Mouse (Mus musculus) left cerebral cortex, adult 11 months (tissue): ENCODE results near the gene Mcm10.

Source experiments
- DNase-seq: peaks from one replicate; pipeline ENCODE4 v3.0.0; 2022; ENCODE audit warnings: low spot score

Mcm10 gene

DNA sequence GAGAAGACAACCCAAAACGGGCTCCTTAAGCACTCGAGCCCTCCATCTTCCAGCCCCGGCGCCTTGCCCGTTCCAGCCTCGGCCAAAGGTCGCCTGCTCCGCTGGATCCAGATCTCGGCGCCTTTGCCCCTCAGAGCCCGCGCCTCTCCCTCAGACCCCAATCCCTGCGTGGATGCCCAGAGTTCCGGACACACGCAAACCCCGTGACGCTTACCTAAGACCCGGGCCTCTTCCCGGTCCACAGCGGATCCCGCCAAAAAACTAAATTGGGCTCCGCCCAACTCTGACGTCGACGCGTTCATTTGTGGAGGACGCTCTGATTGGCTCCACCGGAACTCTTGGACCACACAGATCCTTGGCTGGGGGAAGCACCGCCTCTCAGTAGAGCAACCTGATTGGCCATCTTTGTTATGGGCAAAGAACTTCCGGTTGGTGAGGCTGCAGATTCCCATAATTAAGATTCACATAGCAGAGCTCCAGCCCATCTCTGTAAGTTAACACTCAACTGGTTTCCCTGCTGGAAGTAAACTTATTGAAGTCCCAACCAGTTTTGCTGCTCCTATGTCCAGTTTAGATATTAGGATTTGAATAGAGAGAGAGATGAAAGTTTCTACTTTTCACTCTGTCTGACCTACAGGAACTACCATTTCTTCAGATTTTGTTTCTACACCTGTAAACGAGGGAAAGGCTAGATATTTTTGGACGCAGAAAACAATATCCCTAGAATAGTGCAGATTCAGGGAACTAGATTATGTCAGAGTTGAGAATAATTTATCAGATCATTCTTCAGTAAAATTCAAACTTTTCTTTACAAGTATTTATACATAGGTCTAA is at the start of gene Mcm10:
Gene Mcm10 (minus strand): TSS at position 301 of the 834 bp plus-strand sequence.
- DNase-seq = peak; percentile 90

- no peak for DNase-seq
Measured at GRCm38 (mm10) chr2:5061133-5061708, 48.6 kb upstream of the Mcm10 start.

DNA sequence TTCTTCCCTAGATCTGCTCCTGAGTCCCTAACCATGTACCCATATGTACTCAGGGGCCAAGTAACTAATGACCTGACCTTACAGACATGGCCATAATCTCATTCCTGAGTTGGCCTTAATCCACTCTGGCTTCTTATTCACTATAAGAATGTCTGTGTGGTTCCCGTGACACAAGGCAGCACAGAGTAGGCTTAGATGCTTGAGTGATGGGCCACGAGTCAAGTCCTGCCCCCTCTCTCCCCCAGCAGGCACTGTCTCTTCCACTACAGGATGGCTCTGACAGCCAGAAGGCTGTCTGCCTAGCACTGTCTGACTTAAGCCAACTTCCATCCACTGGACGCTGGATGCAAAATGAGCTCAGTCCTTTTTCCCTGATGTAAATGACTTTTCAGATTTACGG is 47.4 kb upstream of the Mcm10 start:
- no peak for DNase-seq

- DNase-seq = no peak
Measured at GRCm38 (mm10) chr2:5058436-5058835, 45.8 kb upstream of the Mcm10 start.

DNA sequence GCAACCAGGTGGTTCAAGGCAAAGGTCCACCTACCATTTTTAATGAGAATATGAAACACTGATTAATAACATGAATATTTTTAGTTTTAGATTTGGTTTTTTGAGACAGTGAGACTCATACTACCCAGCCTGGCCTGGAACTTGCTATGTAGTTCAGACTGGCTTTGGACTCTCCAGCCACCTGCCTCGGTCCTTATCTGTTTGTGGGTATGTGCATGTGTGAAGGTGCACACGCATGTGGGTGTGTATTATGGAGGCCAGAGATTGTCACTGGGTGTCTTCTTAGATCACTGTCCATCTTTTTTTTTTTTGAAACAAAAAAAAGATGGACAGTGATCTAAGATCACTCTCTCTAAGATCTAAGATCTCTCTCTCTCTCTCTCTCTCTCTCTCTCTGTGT is 38.0 kb upstream of the Mcm10 start:
- no peak for DNase-seq

DNA sequence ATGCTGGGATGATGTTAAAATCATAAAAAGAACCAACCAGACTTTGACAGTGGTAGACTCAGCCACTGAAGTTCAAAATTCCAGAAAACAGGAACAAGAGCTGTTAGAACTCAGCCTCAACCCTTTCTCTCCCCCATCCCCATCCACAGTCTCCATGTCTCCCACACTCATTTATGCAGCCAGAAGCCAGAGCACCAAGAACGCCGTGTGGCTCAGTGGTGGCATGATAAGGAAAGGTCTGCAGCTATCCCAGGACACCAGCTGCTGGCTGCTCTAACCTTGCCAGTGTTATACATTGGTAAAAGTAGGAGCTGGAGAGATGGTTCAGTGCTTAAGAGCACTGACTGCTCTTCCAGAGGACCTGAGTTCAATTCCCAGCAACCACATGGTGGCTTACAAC is 34.4 kb upstream of the Mcm10 start:
- DNase-seq = no peak

GRCm38 (mm10) chr2:5045269-5045965 is 32.8 kb upstream of the Mcm10 start:
- DNase-seq = no peak

DNA sequence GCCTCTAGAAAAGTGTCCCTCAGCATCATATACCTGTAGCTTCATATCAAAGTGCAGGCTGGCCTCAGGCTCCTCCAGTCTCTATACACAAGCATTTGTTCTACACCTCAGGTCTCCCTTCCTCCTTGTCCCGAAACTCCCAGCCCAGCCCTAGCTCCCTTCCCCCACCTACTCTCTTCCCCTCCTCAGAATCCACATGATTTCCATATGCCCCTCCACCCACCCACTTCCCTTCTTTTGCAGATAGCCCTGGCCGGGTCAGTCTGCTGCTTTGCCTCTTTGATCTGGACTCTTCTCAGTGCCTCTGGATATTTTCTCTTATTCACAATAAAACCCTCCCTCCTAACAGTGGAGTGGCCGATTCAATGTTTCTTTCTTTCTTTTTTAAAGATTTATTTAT is 31.7 kb upstream of the Mcm10 start:
- DNase-seq = no peak

- no peak for DNase-seq
Measured at GRCm38 (mm10) chr2:5043476-5043761, 30.8 kb upstream of the Mcm10 start.

- DNase-seq = no peak
Measured at GRCm38 (mm10) chr2:5042616-5043475, 30.3 kb upstream of the Mcm10 start.

DNA sequence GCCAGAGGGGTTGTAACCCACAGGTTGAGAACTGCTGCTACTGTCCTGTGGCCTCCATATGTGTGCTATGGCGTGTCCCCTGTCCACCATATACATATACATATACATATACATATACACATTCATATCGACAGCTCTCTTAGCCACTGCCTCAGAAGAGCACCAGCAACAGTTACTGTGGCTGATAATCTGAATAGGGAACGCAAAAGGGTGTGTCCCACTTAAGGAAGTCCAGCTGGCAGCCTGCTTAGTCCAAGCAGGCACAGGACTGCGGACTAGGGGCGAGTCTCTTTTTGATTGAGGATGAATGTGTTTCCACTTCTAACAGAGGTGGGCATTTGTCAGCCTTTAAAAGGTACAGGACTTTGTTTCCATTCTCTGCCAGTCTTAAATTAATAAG is 29.3 kb upstream of the Mcm10 start:
- DNase-seq = no peak

- DNase-seq = no peak
Measured at GRCm38 (mm10) chr2:5040281-5041161, 27.9 kb upstream of the Mcm10 start.

DNA sequence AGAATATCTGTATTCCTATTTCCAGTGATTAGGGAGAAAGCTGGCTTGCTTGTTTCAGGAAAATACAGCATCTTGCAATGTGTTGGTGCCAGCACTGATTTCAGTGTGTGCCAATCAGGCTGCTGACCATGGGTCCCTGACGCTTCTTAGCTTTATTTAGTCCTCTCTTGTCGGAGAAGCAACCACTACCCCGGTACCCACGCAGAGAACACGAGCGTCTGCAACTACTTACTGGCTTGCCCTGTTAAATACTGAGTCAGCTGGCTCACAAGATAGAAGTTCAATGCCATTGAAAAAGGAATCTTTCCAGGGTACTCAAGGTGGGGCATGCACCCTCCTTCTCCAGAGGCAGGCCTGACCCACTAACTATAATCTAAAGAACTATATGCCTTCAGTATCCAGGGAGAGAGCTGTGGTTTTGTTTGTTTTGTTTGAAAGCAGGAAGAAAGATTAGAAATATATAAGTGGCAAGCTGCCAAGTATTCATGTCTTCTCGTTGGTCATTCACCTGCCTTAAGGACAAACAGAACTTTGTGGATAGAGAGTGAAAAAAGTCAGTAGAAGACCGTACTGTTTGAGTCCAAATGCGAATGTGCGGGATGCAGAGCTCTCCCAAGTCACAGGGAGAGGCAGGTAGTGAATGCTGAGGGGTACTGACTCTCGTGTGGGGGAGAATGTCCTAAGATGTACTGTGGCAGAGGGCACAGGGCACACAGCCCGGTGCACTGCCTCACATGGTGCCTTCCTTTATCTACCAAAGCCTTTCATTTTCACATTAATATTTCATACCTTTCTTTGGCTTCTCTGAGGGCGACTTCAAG is 27.0 kb upstream of the Mcm10 start:
- no peak for DNase-seq

- DNase-seq = no peak
Measured at GRCm38 (mm10) chr2:5038320-5038719, 25.7 kb upstream of the Mcm10 start.

GRCm38 (mm10) chr2:5037390-5037789 is 24.8 kb upstream of the Mcm10 start:
- no peak for DNase-seq

GRCm38 (mm10) chr2:5036411-5037076 is 24.0 kb upstream of the Mcm10 start:
- no peak for DNase-seq

DNA sequence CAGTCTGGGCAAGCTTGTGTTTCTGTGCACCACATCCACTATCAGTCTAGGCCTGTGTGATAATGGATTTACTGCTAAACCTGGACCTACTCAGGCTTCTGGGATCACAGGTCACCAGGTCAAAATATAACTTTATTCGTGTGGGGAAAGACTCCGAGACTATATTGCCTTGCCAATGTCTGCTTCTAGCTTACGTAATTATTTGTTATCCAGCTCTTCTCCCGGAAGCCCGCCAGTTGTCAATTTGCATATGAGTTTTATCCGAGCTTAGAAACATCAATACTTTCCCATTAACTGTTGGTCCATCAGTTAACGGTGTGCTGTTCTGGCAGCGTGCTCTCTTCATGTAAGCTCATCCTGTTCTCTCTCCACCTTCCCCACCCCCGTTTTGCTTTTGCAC is 22.6 kb upstream of the Mcm10 start:
- DNase-seq = no peak

GRCm38 (mm10) chr2:5034801-5035200 is 22.2 kb upstream of the Mcm10 start:
- DNase-seq = no peak

- no peak for DNase-seq
Measured at GRCm38 (mm10) chr2:5033546-5034420, 21.2 kb upstream of the Mcm10 start.
